Mouse (Mus musculus): ENCODE measurements around the gene Dnaaf5.

DNA sequence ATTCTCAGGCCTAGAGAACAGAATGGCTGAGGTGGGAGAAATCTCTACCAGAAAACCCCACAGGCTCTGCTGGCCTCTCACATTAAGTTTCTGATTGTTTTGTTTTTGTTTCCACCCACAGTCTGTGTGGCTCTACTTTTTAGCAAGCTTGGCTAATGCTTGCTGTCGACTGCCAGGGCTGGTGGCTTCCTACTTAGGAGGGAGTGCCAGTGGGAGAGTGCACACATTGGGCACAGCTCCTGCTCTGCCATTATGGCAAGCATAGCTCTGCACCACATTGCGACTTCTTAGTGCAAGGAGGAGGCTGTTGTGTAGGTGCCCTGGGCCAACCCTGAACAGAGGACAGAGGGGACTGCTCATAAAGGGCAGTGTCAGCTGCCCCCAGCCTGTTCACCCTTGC lies 33.1 kb downstream of the Dnaaf5 start:
- TF ChIP-seq GATA1 (IDR thresholded peaks at IDR 0.05; ENCODE audit: low read length) = no peak
- TF ChIP-seq TAL1 (IDR thresholded peaks at IDR 0.05; ENCODE audit: low read length) = no peak

Data from erythroblast, embryonic 14.5 days (primary cell).